Mouse (Mus musculus) lung, embryonic 15.5 days (tissue): Measurements from ENCODE around the gene Txn1. TPM values are rescaled to one million over a fixed set of nuclear protein-coding genes. Genes with fewer than 3 reads are reported as not detected.

Experiments used
- ATAC-seq: fragments of 200-750 bp; cut with Nextera tagmentation; 2 replicates; pipeline ENCODE4 v1.8.0; 2017; ENCODE audit warnings: moderate number of reproducible peaks, borderline replicate concordance; ENCODE audit not compliant: low FRiP score, low TSS enrichment; ENCODE audit errors: extremely low read depth
- H3K27ac ChIP-seq: fragments of 300-500 bp; sonication (generic); 2 replicates; pipeline ENCODE4 v1.5.1; 2015; ENCODE audit warnings: moderate library complexity, mild to moderate bottlenecking, inconsistent platforms
- H3K27me3 ChIP-seq: fragments of 300-500 bp; sonication (generic); 2 replicates; pipeline ENCODE4 v1.6.1; 2015; ENCODE audit warnings: inconsistent platforms
- H3K36me3 ChIP-seq: fragments of 300-500 bp; sonication (generic); 2 replicates; pipeline ENCODE4 v1.6.1; 2015; ENCODE audit warnings: inconsistent platforms
- H3K4me1 ChIP-seq: fragments of 300-500 bp; sonication (generic); 2 replicates; pipeline ENCODE4 v1.6.1; 2015; ENCODE audit warnings: inconsistent platforms
- H3K4me2 ChIP-seq: fragments of 300-500 bp; sonication (generic); 2 replicates; pipeline ENCODE4 v1.6.1; 2015; ENCODE audit warnings: inconsistent platforms, mild to moderate bottlenecking, moderate library complexity
- H3K4me3 ChIP-seq: fragments of 300-500 bp; sonication (generic); 2 replicates; pipeline ENCODE4 v1.5.1; 2015; ENCODE audit warnings: mild to moderate bottlenecking, inconsistent platforms
- H3K9ac ChIP-seq: fragments of 300-500 bp; sonication (generic); 2 replicates; pipeline ENCODE4 v1.6.1; 2015; ENCODE audit warnings: inconsistent platforms
- H3K9me3 ChIP-seq: fragments of 300-500 bp; sonication (generic); 2 replicates; pipeline ENCODE4 v1.6.1; 2016; ENCODE audit warnings: inconsistent platforms
- WGBS: fragments of 180-500 bp; shearing (Covaris S2); methylation state at CpG from one replicate; pipeline ENCODE4 v1.1.7; 2015; 5-methylcytosine and 5-hydroxymethylcytosine counted together
- polyA plus RNA-seq: library from polyadenylated mRNA; unstranded; fragments of >200 nt; fragmentation: Nextera tagmentation; extraction: Ambion mirVana; gene quantifications from 2 replicates; pipeline ENCODE4 v1.2.1, GENCODE M21; 2015

Gene Txn1
- polyA plus RNA-seq, 1 experiment from 2014 or later: 445 TPM

GRCm38 (mm10) chr4:57937292-57937691 lies 18.9 kb downstream of the Txn1 start:
- Histone ChIP-seq H3K27me3 (no peaks in the 10 kb centered on the region), H3K4me2 (no peak overlapping the region), H3K27ac (no peak overlapping the region), H3K4me1 (no peaks in the 10 kb centered on the region), H3K9ac (no peak overlapping the region), H3K36me3 (no peaks in the 10 kb centered on the region), H3K9me3 (no peaks in the 10 kb centered on the region), H3K4me3 (no peak overlapping the region)
- ATAC-seq: no peak
- 73% methylated on average over 6 of the region's 6 CpGs for WGBS

- H3K4me2 ChIP-seq: no peak overlapping the region
- H3K9ac ChIP-seq: no peak overlapping the region
- no peak overlapping the region for H3K27ac ChIP-seq
- no peaks in the 10 kb centered on the region for H3K36me3 ChIP-seq
- H3K27me3 ChIP-seq: no peaks in the 10 kb centered on the region
- ATAC-seq: no peak
- no peaks in the 10 kb centered on the region for H3K4me1 ChIP-seq
- H3K9me3 ChIP-seq: no peaks in the 10 kb centered on the region
- H3K4me3 ChIP-seq: no peak overlapping the region
- 71% methylated on average over 5 of the region's 5 CpGs for WGBS
Observed at GRCm38 (mm10) chr4:57934181-57934580, 22.0 kb downstream of the Txn1 start.

GRCm38 (mm10) chr4:57930559-57931170 lies 25.5 kb downstream of the Txn1 start:
- Histone ChIP-seq H3K4me3 (no peak overlapping the region), H3K4me2 (no peak overlapping the region), H3K9ac (no peak overlapping the region), H3K27ac (no peak overlapping the region), H3K27me3 (no peaks in the 10 kb centered on the region), H3K36me3 (no peaks in the 10 kb centered on the region), H3K4me1 (no peaks in the 10 kb centered on the region), H3K9me3 (no peaks in the 10 kb centered on the region)
- 50% methylated on average over 5 of the region's 5 CpGs for WGBS
- no peak for ATAC-seq

- no peak overlapping the region for H3K27ac ChIP-seq
- ATAC-seq: no peak
- no peaks in the 10 kb centered on the region for H3K27me3 ChIP-seq
- H3K9ac ChIP-seq: no peak overlapping the region
- H3K4me2 ChIP-seq: no peak overlapping the region
- peaks cover 5% of the 10 kb centered on the region; the same call in 1 of the 2 replicates for H3K4me1 ChIP-seq
- 22% methylated on average over 3 of the region's 3 CpGs for WGBS
- no peaks in the 10 kb centered on the region for H3K36me3 ChIP-seq
- H3K4me3 ChIP-seq: no peak overlapping the region
- H3K9me3 ChIP-seq: no peaks in the 10 kb centered on the region
Observed at GRCm38 (mm10) chr4:57927464-57928205, 28.6 kb downstream of the Txn1 start.

- Histone ChIP-seq H3K36me3 (no peaks in the 10 kb centered on the region), H3K27me3 (no peaks in the 10 kb centered on the region), H3K4me2 (no peak overlapping the region), H3K9ac (no peak overlapping the region), H3K27ac (no peak overlapping the region), H3K9me3 (no peaks in the 10 kb centered on the region), H3K4me1 (peaks cover 16% of the 10 kb centered on the region), H3K4me3 (no peak overlapping the region)
- WGBS: 67% methylated on average over 6 of the region's 6 CpGs
- no peak for ATAC-seq
Observed at GRCm38 (mm10) chr4:57924556-57925071, 31.6 kb downstream of the Txn1 start.

GRCm38 (mm10) chr4:57922171-57922570 lies 34.0 kb downstream of the Txn1 start:
- ATAC-seq: no peak
- Histone ChIP-seq H3K9me3 (no peaks in the 10 kb centered on the region), H3K36me3 (no peaks in the 10 kb centered on the region), H3K4me2 (no peak overlapping the region), H3K9ac (no peak overlapping the region), H3K4me1 (peaks cover 19% of the 10 kb centered on the region), H3K27me3 (no peaks in the 10 kb centered on the region), H3K27ac (no peak overlapping the region), H3K4me3 (no peak overlapping the region)
- WGBS: 19% methylated on average over 5 of the region's 5 CpGs

GRCm38 (mm10) chr4:57920522-57920921 lies 35.7 kb downstream of the Txn1 start:
- no peak overlapping the region for H3K4me2 ChIP-seq
- ATAC-seq: no peak
- H3K4me1 ChIP-seq: peaks cover 31% of the 10 kb centered on the region
- H3K9me3 ChIP-seq: no peaks in the 10 kb centered on the region
- H3K4me3 ChIP-seq: no peak overlapping the region
- no peak overlapping the region for H3K27ac ChIP-seq
- no peaks in the 10 kb centered on the region for H3K27me3 ChIP-seq
- 87% methylated on average over 1 of the region's 1 CpGs for whole genome bisulfite sequencing
- no peaks in the 10 kb centered on the region for H3K36me3 ChIP-seq
- H3K9ac ChIP-seq: no peak overlapping the region

- Histone ChIP-seq H3K9ac (no peak overlapping the region), H3K4me2 (no peak overlapping the region), H3K27ac (no peak overlapping the region), H3K36me3 (no peaks in the 10 kb centered on the region), H3K4me1 (peaks cover 35% of the 10 kb centered on the region), H3K4me3 (no peak overlapping the region), H3K27me3 (no peaks in the 10 kb centered on the region), H3K9me3 (no peaks in the 10 kb centered on the region)
- 19% methylated on average over 8 of the region's 8 CpGs for WGBS
- no peak for ATAC-seq
Observed at GRCm38 (mm10) chr4:57919494-57920423, 36.5 kb downstream of the Txn1 start.

GRCm38 (mm10) chr4:57916711-57917110 lies 39.5 kb downstream of the Txn1 start:
- Histone ChIP-seq H3K27me3 (no peaks in the 10 kb centered on the region), H3K9ac (no peak overlapping the region), H3K36me3 (no peaks in the 10 kb centered on the region), H3K4me2 (peak overlapping the region; percentile 52), H3K4me3 (no peak overlapping the region), H3K4me1 (peaks cover 25% of the 10 kb centered on the region), H3K9me3 (no peaks in the 10 kb centered on the region), H3K27ac (peak overlapping the region; percentile 89)
- 63% methylated on average over 4 of the region's 4 CpGs for WGBS
- ATAC-seq: no peak

GRCm38 (mm10) chr4:57916201-57916661 lies 40.0 kb downstream of the Txn1 start, which contains the start of gene D630039A03Rik:
TSS of gene D630039A03Rik (minus strand) at chr4:57916297.
- 14% methylated on average over 9 of the region's 9 CpGs for WGBS
- Histone ChIP-seq H3K27me3 (no peaks in the 10 kb centered on the region), H3K9ac (peak within 1 kb of the TSS; percentile 22; the same call in 1 of the 2 replicates), H3K27ac (peak within 1 kb of the TSS; percentile 89), H3K4me2 (peak within 1 kb of the TSS; percentile 52), H3K4me1 (peaks cover 25% of the 10 kb centered on the region), H3K9me3 (no peaks in the 10 kb centered on the region), H3K36me3 (no peaks in the 10 kb centered on the region), H3K4me3 (peak within 1 kb of the TSS; percentile 30)
- ATAC-seq: no peak

- Histone ChIP-seq H3K4me1 (peaks cover 25% of the 10 kb centered on the region), H3K27me3 (no peaks in the 10 kb centered on the region), H3K9me3 (no peaks in the 10 kb centered on the region), H3K27ac (peak overlapping the region; percentile 89), H3K4me2 (peak overlapping the region; percentile 52), H3K4me3 (peak overlapping the region; percentile 30), H3K9ac (peak overlapping the region; percentile 22; the same call in 1 of the 2 replicates), H3K36me3 (no peaks in the 10 kb centered on the region)
- 25% methylated on average over 17 of the region's 17 CpGs for WGBS
- ATAC-seq: peak; percentile 60
Observed at GRCm38 (mm10) chr4:57915216-57915965, 40.8 kb downstream of the Txn1 start.
